Mouse (Mus musculus): Measurements from ENCODE around the gene S100a16. TPM values are rescaled to one million over a fixed set of nuclear protein-coding genes. Genes with fewer than 3 reads are reported as not detected.

Gene S100a16
- 22.0 and 30.8 TPM in 2 replicates for polyA plus RNA-seq (2012; rRNA removed)

GRCm38 (mm10) chr3:90537141-90537904 lies at the start of gene S100a16:
Gene S100a16, plus strand, starts transcription at chr3:90537254.

GRCm38 (mm10) chr3:90490696-90491256 lies 46.3 kb upstream of the S100a16 start, which contains the start of gene Snapin:
Gene Snapin, minus strand, starts transcription at chr3:90491033.

GRCm38 (mm10) chr3:90508950-90509746 lies 27.9 kb upstream of the S100a16 start, which contains the start of gene Chtop:
Gene Chtop, minus strand, starts transcription at chr3:90509498.

GRCm38 (mm10) chr3:90513796-90514590 lies 23.1 kb upstream of the S100a16 start, which contains the start of the genes S100a1 and S100a13:
Gene S100a1, minus strand, starts transcription at chr3:90514392.
Gene S100a13, plus strand, starts transcription at chr3:90514435.

GRCm38 (mm10) chr3:90526580-90526979 lies 10.5 kb upstream of the S100a16 start, which contains the start of gene S100a14:
Gene S100a14, plus strand, starts transcription at chr3:90526856.

GRCm38 (mm10) chr3:90560008-90560628 lies 23.1 kb downstream of the S100a16 start, which contains the start of gene S100a3:
Gene S100a3, plus strand, starts transcription at chr3:90560578.

GRCm38 (mm10) chr3:90589947-90590346 lies 52.9 kb downstream of the S100a16 start, which contains the start of gene S100a2:
Gene S100a2, plus strand, starts transcription at chr3:90590247.

Other genes with a start within 250 kb of the S100a16 start
- 31.6 and 35.4 TPM in 2 replicates for gene Gatad2b, start 244.1 kb upstream of the S100a16 start, polyA plus RNA-seq (2012; rRNA removed)
- 41.9 and 54.3 TPM in 2 replicates for gene Slc27a3, start 147.3 kb upstream of the S100a16 start, polyA plus RNA-seq (2012; rRNA removed)
- 54.7 and 56.2 TPM in 2 replicates for gene Ints3, start 103.6 kb upstream of the S100a16 start, polyA plus RNA-seq (2012; rRNA removed)
- gene Npr1, start 71.4 kb upstream of the S100a16 start, polyA plus RNA-seq (2012; rRNA removed): 6.2 and 9.0 TPM in 2 replicates
- 195 and 228 TPM in 2 replicates for gene Ilf2, start 61.1 kb upstream of the S100a16 start, polyA plus RNA-seq (2012; rRNA removed)
- gene Snapin, start 46.2 kb upstream of the S100a16 start, polyA plus RNA-seq (2012; rRNA removed): 47.3 and 49.6 TPM in 2 replicates
- 202 and 231 TPM in 2 replicates for gene Chtop, start 27.8 kb upstream of the S100a16 start, polyA plus RNA-seq (2012; rRNA removed)
- gene S100a1, start 22.9 kb upstream of the S100a16 start, polyA plus RNA-seq (2012; rRNA removed): 10.7 and 14.6 TPM in 2 replicates
- gene S100a13, start 22.8 kb upstream of the S100a16 start, polyA plus RNA-seq (2012; rRNA removed): 8.2 and 13.0 TPM in 2 replicates
- 0.18 and 4.9 TPM in 2 replicates for gene S100a14, start 10.4 kb upstream of the S100a16 start, polyA plus RNA-seq (2012; rRNA removed)
- 0.45 and 0.63 TPM in 2 replicates for gene S100a3, start 23.3 kb downstream of the S100a16 start, polyA plus RNA-seq (2012; rRNA removed)
- not detected in 2 replicates for gene S100a2, start 53.0 kb downstream of the S100a16 start, polyA plus RNA-seq (2012; rRNA removed)
- not detected in 2 replicates for gene Gm42674, start 64.7 kb downstream of the S100a16 start, polyA plus RNA-seq (2012; rRNA removed)
- gene S100a4, start 66.5 kb downstream of the S100a16 start, polyA plus RNA-seq (2012; rRNA removed): 2.1 and 5.3 TPM in 2 replicates
- not detected in 2 replicates for gene S100a5, start 71.3 kb downstream of the S100a16 start, polyA plus RNA-seq (2012; rRNA removed)
- gene S100a6, start 75.6 kb downstream of the S100a16 start, polyA plus RNA-seq (2012; rRNA removed): 19.4 and 33.6 TPM in 2 replicates
- 0.09 and 0.14 TPM in 2 replicates for gene S100a7a, start 116.8 kb downstream of the S100a16 start, polyA plus RNA-seq (2012; rRNA removed)
- gene S100a8, start 131.7 kb downstream of the S100a16 start, polyA plus RNA-seq (2012; rRNA removed): 6.5 and 9.2 TPM in 2 replicates
- gene S100a9, start 158.5 kb downstream of the S100a16 start, polyA plus RNA-seq (2012; rRNA removed): 10.0 and 14.8 TPM in 2 replicates
- 0.05 TPM in 1 of 2 replicates, not detected in the other for gene Pglyrp4, start 189.7 kb downstream of the S100a16 start, polyA plus RNA-seq (2012; rRNA removed)
- gene Gm5849, start 240.6 kb downstream of the S100a16 start, polyA plus RNA-seq (2012; rRNA removed): not detected in 2 replicates